Mouse (Mus musculus): ENCODE data around the gene AA467197. TPM values are rescaled to one million over a fixed set of nuclear protein-coding genes. Genes with fewer than 3 reads are reported as not detected.

Gene AA467197
- polyA plus RNA-seq (2015; fragmentation: Nextera tagmentation; extraction: Ambion mirVana) = 0.34 and 0.99 TPM in 2 replicates

DNA sequence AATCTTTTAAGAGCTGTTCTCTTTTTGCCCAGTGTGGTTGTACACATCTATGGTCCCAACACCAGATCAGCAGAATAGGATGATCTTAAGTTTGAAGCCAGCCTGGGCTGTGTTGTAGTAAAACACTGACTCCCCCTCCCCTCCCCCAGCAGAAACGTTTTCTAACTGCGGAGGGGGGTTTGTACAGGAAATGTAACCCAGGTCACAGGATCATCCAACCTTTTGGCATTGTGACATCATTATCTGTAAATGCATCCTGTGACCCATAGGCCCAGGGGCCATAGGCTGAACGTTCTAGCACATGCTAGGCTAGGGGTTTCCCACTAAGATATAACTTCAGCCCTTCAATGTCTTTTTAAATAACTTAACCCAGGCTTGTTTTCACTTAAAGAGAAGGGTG, at the start of gene AA467197:
TSS of gene AA467197 (plus strand) at position 301 of the 400 bp plus-strand sequence.
- peaks cover 14% of the 10 kb centered on the region for H3K4me1 ChIP-seq
- H3K9me3 ChIP-seq (replicated peaks) = no peaks in the 10 kb centered on the region
- WGBS = 52% methylated on average over 3 of the region's 3 CpGs
- H3K27ac ChIP-seq = no peak within 1 kb of the TSS
- peak within 1 kb of the TSS; percentile 38; the same call in 1 of the 2 replicates for H3K9ac ChIP-seq
- H3K4me2 ChIP-seq = peak within 1 kb of the TSS; percentile 84
- H3K36me3 ChIP-seq = peaks cover 22% of the 10 kb centered on the region
- ATAC-seq (replicated peaks; ENCODE audit: low FRiP score) = no peak
- H3K27me3 ChIP-seq = peaks cover 26% of the 10 kb centered on the region
- peak within 1 kb of the TSS; percentile 46 for H3K4me3 ChIP-seq (replicated peaks)

DNA sequence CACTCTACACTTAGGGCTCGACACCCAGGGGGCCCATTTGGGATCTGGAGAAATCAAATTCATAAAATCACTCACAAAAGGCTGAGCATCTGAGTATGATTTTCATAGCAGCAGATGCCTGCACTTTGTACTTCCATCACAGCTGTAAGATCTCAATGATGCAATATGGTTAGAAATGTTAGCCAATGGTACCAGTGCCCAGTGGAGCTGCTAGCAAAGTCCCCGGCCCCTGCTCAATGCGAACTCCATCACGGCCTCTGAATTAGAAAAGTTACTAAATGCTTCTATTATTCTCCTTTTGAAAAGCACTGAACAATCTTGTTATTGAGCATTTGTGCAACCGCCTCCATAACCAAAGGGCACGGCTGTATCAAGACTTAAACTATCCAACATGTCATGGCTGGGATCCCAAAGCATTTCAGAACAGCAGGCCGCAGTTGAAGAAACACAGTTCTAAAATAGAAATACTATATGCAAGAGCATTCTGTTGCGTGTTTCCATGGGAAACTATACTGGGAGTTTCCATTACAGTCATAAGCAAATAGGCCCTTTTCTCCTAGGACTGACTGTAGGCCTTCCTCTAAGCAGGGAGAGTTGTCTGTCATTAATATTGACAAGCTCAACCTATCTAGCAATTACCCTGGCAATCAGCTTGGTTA, 48.8 kb upstream of the AA467197 start:
- Histone ChIP-seq H3K4me1 (no peaks in the 10 kb centered on the region), H3K9ac (no peak overlapping the region), H3K27ac (no peak overlapping the region), H3K36me3 (no peaks in the 10 kb centered on the region), H3K4me3 (replicated peaks) (no peak overlapping the region), H3K4me2 (no peak overlapping the region), H3K9me3 (replicated peaks) (no peaks in the 10 kb centered on the region), H3K27me3 (no peaks in the 10 kb centered on the region)
- no peak for ATAC-seq (replicated peaks; ENCODE audit: low FRiP score)
- WGBS = 91% methylated on average over 8 of the region's 8 CpGs

DNA sequence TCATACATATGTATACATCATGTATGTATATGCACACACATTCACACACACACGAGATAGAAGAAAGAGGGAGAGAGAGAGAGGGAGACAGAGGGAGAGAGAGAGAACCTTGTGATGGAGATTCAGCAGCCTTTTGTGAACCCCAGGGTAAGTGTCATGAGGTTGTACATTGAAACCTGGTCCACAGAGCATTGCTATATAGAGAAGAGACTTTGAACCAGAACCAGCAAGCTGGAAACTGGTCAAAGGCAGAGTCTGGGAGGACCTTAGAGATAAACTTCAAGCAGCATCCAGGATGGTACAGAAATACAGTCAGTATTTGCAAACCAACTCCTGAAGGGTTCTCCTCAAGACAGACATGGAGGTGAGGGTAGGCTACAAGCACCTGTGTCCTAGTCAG, 46.4 kb upstream of the AA467197 start:
- Histone ChIP-seq H3K4me1 (no peaks in the 10 kb centered on the region), H3K27me3 (no peaks in the 10 kb centered on the region), H3K4me3 (replicated peaks) (no peak overlapping the region), H3K27ac (no peak overlapping the region), H3K9me3 (replicated peaks) (no peaks in the 10 kb centered on the region), H3K36me3 (no peaks in the 10 kb centered on the region), H3K9ac (no peak overlapping the region), H3K4me2 (no peak overlapping the region)
- WGBS = 86% methylated on average over 1 of the region's 1 CpGs
- no peak for ATAC-seq (replicated peaks; ENCODE audit: low FRiP score)

DNA sequence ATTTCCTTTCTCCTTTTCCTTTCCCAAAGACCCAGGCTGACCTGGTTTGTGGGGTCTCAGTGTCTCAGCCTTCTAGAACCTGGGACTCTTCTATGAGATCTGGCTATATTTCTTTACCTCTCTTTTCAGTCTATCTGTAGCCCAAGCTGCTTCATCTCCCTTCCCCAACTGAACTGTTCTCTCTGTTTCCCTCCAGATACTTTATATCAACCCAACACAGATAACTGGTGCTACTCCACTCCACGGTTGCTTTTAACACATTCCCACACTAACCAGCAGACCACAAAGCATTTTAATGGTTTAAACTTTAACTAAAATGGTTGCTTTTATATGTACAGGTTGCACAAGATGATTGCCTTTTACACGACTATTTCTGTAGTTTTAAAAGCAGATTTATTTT, 45.6 kb upstream of the AA467197 start:
- Histone ChIP-seq H3K27me3 (no peaks in the 10 kb centered on the region), H3K4me3 (replicated peaks) (no peak overlapping the region), H3K9me3 (replicated peaks) (no peaks in the 10 kb centered on the region), H3K4me1 (no peaks in the 10 kb centered on the region), H3K4me2 (no peak overlapping the region), H3K9ac (no peak overlapping the region), H3K36me3 (no peaks in the 10 kb centered on the region), H3K27ac (no peak overlapping the region)
- no peak for ATAC-seq (replicated peaks; ENCODE audit: low FRiP score)
- 50% methylated on average over 2 of the region's 2 CpGs for WGBS

DNA sequence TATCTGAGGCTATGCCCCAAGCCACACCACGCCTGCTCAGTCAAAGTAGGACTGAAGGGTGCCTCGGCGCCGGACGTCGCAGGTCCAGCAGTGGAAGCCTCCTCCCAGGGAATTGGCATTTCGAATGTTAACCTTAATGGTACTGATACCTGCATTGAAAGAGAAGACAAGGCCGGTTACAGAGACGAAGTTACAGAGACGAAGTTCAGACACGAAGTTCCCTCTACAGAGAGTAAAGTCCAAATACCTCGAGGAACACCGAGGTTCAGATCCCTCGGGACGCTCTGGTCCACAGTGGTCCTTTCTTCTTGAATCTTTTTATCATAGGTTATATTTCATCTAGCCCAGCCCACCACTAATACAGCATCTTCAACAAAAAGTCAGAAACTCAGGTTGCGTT, 41.3 kb upstream of the AA467197 start:
- H3K4me2 ChIP-seq = no peak overlapping the region
- no peak overlapping the region for H3K9ac ChIP-seq
- H3K27me3 ChIP-seq = no peaks in the 10 kb centered on the region
- no peak overlapping the region for H3K27ac ChIP-seq
- WGBS = 92% methylated on average over 16 of the region's 16 CpGs
- H3K9me3 ChIP-seq (replicated peaks) = no peaks in the 10 kb centered on the region
- H3K4me3 ChIP-seq (replicated peaks) = no peak overlapping the region
- H3K4me1 ChIP-seq = no peaks in the 10 kb centered on the region
- H3K36me3 ChIP-seq = no peaks in the 10 kb centered on the region
- no peak for ATAC-seq (replicated peaks; ENCODE audit: low FRiP score)

DNA sequence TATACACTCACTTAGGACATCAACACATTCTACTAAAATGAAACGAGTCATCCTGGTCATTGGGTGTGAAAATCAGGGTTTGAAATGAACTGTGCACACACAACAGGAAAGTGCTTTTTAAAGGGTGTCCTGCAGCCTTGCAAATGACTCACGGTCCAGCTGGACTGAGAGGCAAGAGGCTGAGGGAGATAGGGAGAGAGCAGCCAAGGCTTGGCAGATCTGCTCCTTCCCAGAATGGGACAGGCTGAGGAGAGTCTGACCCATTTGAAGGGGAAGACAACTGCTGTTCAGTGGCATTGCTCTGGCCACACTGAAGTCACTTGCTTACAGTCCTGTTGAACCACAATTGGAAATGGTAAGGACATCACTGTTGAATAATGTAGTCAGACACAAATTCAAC, 37.0 kb upstream of the AA467197 start:
- H3K27ac ChIP-seq = no peak overlapping the region
- no peaks in the 10 kb centered on the region for H3K36me3 ChIP-seq
- 85% methylated on average over 2 of the region's 2 CpGs for WGBS
- no peaks in the 10 kb centered on the region for H3K9me3 ChIP-seq (replicated peaks)
- no peak overlapping the region for H3K4me2 ChIP-seq
- H3K4me1 ChIP-seq = no peaks in the 10 kb centered on the region
- H3K9ac ChIP-seq = no peak overlapping the region
- H3K4me3 ChIP-seq (replicated peaks) = no peak overlapping the region
- ATAC-seq (replicated peaks; ENCODE audit: low FRiP score) = no peak
- H3K27me3 ChIP-seq = no peaks in the 10 kb centered on the region

DNA sequence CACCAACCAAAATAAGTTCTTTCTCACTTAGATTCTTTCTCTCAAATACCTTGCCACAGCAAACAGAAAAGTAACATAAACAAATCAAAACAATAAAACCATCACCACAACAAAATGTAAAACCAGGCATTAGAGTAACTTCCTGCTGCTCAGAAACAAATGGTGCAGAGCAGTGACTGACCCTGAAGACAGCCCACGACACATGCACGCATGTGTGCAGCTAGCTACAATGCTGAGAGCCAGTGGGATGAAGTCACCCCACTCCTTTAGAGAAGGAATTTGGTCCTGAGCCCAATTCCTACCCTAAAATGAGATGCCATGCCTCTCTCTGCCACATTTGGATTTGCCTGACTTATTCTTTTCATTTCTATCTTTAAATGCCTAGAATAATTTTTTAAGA, 35.4 kb upstream of the AA467197 start:
- Histone ChIP-seq H3K4me3 (replicated peaks) (no peak overlapping the region), H3K9ac (no peak overlapping the region), H3K27ac (no peak overlapping the region), H3K27me3 (no peaks in the 10 kb centered on the region), H3K36me3 (no peaks in the 10 kb centered on the region), H3K4me2 (no peak overlapping the region), H3K9me3 (replicated peaks) (no peaks in the 10 kb centered on the region), H3K4me1 (no peaks in the 10 kb centered on the region)
- no peak for ATAC-seq (replicated peaks; ENCODE audit: low FRiP score)
- 58% methylated on average over 2 of the region's 2 CpGs for WGBS

DNA sequence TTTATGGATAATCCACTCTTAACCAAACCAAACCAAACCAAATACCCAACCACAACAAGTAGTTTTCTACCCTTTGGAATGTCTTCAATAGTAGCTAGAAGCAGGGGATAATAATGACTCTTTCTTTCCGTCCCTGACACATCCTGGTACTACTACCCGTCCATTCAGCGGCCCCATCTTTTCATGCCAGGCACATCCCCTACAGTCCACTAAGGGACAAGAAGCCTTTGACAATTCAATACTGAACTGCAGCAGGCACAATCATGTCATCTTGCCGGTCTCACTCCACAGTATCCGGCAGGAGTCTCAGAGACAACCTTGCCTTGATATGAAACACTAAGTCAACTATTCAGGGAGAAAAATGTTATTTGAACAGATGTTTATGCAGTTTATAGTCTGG, 31.0 kb upstream of the AA467197 start:
- H3K27ac ChIP-seq = no peak overlapping the region
- no peak overlapping the region for H3K4me3 ChIP-seq (replicated peaks)
- peaks cover 9% of the 10 kb centered on the region for H3K27me3 ChIP-seq
- no peak for ATAC-seq (replicated peaks; ENCODE audit: low FRiP score)
- no peaks in the 10 kb centered on the region for H3K9me3 ChIP-seq (replicated peaks)
- H3K4me1 ChIP-seq = peaks cover 3% of the 10 kb centered on the region; the same call in 1 of the 2 replicates
- WGBS = 86% methylated on average over 5 of the region's 5 CpGs
- no peaks in the 10 kb centered on the region for H3K36me3 ChIP-seq
- no peak overlapping the region for H3K4me2 ChIP-seq
- H3K9ac ChIP-seq = no peak overlapping the region

DNA sequence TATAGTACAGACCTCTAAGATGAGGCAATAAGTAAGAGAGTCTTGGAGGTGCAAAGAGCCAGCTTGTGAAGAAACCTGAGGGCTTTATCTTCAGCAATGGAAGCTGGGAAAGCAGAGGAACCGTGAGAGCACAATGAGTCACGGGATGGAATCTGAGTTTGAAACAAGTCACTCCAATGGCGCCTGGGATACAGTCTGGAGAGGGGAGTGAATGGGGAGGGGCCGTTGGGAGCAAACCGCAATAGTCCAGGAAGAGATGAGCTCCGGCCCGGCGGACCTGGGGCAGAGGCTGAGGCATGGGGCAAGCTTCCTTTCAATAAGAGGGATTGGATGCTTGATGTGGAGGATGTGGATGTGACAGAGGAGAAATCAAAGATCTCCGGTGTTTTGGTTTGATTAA, 28.0 kb upstream of the AA467197 start:
- H3K9ac ChIP-seq = no peak overlapping the region
- no peaks in the 10 kb centered on the region for H3K36me3 ChIP-seq
- H3K4me3 ChIP-seq (replicated peaks) = no peak overlapping the region
- no peak for ATAC-seq (replicated peaks; ENCODE audit: low FRiP score)
- H3K9me3 ChIP-seq (replicated peaks) = no peaks in the 10 kb centered on the region
- H3K4me2 ChIP-seq = no peak overlapping the region
- peaks cover 9% of the 10 kb centered on the region for H3K4me1 ChIP-seq
- 83% methylated on average over 9 of the region's 9 CpGs for WGBS
- peaks cover 20% of the 10 kb centered on the region for H3K27me3 ChIP-seq
- no peak overlapping the region for H3K27ac ChIP-seq

DNA sequence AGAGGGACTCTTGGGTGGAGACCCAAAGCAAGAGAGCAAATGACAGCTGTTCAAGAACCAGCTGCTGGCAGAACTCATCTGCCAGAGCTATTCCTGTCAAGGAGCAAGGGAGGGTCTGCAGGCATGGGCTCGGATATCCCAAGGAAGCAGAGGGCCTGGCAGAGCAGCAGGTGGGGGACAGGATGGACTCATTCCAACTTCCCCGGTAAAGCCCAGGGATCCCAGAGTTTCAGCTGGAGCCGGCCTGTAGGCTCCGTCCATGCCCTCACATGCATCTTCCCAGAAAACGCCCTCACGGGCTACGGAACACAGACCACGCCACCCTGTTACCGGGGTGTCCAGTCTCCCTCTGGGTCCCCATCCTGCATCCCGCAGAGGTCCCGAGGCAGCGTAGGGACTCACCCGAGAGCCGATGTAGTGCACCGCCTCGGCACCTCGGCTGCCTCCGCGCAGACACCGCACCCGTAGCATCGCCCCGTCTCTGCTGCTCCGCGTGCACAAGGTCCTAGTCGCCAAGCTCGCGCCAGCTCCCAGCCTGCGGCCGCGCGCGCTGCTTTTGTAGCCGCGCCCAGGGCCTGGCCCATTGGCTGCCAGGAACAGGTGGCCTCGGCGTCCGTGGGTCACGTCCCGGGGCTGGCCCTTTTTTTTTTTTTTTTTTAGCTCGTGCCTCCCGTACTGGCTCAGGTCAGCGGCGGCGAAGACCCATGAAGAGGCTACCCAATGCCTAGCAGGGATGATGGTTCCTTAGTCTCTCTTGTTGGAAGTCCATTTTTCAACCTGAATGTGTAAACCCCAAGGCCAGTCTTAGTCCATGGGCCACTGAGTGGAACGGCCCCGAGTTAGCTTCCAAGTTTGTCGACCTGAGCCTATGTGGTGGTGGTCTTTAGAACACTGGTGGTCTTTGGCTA, 25.8 kb upstream of the AA467197 start, which contains the start of gene Gatm:
TSS of gene Gatm (minus strand) at position 558 of the 908 bp plus-strand sequence.
- Histone ChIP-seq H3K9me3 (replicated peaks) (no peaks in the 10 kb centered on the region), H3K4me1 (peaks cover 9% of the 10 kb centered on the region), H3K4me2 (peak within 1 kb of the TSS; percentile 93), H3K9ac (peak within 1 kb of the TSS; percentile 39), H3K27ac (no peak within 1 kb of the TSS), H3K27me3 (peaks cover 20% of the 10 kb centered on the region), H3K4me3 (replicated peaks) (peak within 1 kb of the TSS; percentile 59), H3K36me3 (no peaks in the 10 kb centered on the region)
- peak; percentile 96 for ATAC-seq (replicated peaks; ENCODE audit: low FRiP score)
- 1% methylated on average over 48 of the region's 48 CpGs for WGBS

DNA sequence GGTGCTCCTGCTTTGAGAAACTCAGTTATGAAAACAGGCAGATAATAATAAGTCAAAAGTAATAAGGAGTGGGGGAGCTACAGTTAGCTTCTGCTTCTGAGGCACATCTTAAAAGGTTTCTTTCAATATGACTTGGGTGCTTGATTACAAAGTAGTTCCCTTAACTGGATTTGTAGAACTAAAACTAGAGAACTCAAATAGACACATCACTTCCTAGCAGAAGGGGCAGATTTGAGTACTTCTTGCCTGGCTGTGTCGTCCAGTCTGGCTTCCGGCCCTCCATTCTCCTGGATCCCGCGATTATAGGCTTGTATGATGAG, 25.2 kb upstream of the AA467197 start:
- ATAC-seq (replicated peaks; ENCODE audit: low FRiP score) = no peak
- H3K4me3 ChIP-seq (replicated peaks) = peak overlapping the region; percentile 59; the same call in 1 of the 2 replicates
- 85% methylated on average over 4 of the region's 4 CpGs for WGBS

DNA sequence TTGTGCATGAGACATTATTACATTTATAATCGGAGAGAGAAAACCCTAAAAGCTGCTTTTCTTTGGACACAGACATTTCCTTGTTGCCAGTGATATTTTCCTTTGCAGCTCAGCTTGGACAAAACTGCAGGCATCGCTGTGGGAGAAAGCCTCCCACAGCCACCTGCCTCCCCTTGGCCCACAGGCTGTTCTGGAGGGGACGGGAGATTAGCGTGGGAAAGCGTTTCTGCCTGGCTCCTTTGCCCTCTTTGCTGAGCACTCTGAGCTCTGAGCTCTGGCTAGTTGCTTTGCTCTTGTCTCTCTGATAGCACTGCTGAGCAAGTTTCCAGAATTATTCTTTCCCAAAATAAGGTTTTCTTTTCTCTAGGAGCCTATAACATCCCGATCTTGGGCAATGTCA, 20.5 kb upstream of the AA467197 start:
- Histone ChIP-seq H3K4me1 (peaks cover 2% of the 10 kb centered on the region), H3K36me3 (no peaks in the 10 kb centered on the region), H3K4me3 (replicated peaks) (no peak overlapping the region), H3K9ac (no peak overlapping the region), H3K27me3 (peaks cover 8% of the 10 kb centered on the region; the same call in 1 of the 2 replicates), H3K27ac (no peak overlapping the region), H3K4me2 (no peak overlapping the region), H3K9me3 (replicated peaks) (no peaks in the 10 kb centered on the region)
- ATAC-seq (replicated peaks; ENCODE audit: low FRiP score) = no peak
- 74% methylated on average over 6 of the region's 6 CpGs for WGBS

More for the DNA sequence above, 25.2 kb upstream of the AA467197 start:
- Histone ChIP-seq H3K27ac (no peak overlapping the region), H3K27me3 (peaks cover 20% of the 10 kb centered on the region), H3K9ac (peak overlapping the region; percentile 39; the same call in 1 of the 2 replicates), H3K4me2 (peak overlapping the region; percentile 93), H3K36me3 (no peaks in the 10 kb centered on the region), H3K4me1 (peaks cover 9% of the 10 kb centered on the region), H3K9me3 (replicated peaks) (no peaks in the 10 kb centered on the region)

Data from kidney, embryonic 15.5 days (tissue).